Mouse (Mus musculus): ENCODE measurements around the gene Cntnap5b. TPM values are rescaled to one million over a fixed set of nuclear protein-coding genes. Genes with fewer than 3 reads are reported as not detected.

Gene Cntnap5b
- polyA plus RNA-seq (2016; fragmentation: Nextera tagmentation; extraction: Ambion mirVana): not detected in 2 replicates

- H3K36me3 ChIP-seq: no peaks in the 10 kb centered on the region
- no peak for ATAC-seq (ENCODE audit: insufficient number of reproducible peaks, low FRiP score)
- no peaks in the 10 kb centered on the region for H3K9me3 ChIP-seq (replicated peaks)
- 0 out of 2 replicates have a peak within 1 kb of the TSS, but pooled peaks have one; percentile 15 for H3K4me3 ChIP-seq
- no peaks in the 10 kb centered on the region for H3K4me1 ChIP-seq (replicated peaks)
- 36% methylated on average over 7 of the region's 7 CpGs for WGBS
- no peaks in the 10 kb centered on the region; the same call in 1 of the 2 replicates for H3K27me3 ChIP-seq (replicated peaks)
- peak within 1 kb of the TSS; percentile 58 for H3K4me2 ChIP-seq
- no peak within 1 kb of the TSS for H3K27ac ChIP-seq (ENCODE audit: poor library complexity, severe bottlenecking)
- no peak within 1 kb of the TSS for H3K9ac ChIP-seq
These were observed at the start of gene Cntnap5b for GRCm38 (mm10) chr1:99772614-99773013. Cntnap5b (plus strand) TSS chr1:99772765.

DNA sequence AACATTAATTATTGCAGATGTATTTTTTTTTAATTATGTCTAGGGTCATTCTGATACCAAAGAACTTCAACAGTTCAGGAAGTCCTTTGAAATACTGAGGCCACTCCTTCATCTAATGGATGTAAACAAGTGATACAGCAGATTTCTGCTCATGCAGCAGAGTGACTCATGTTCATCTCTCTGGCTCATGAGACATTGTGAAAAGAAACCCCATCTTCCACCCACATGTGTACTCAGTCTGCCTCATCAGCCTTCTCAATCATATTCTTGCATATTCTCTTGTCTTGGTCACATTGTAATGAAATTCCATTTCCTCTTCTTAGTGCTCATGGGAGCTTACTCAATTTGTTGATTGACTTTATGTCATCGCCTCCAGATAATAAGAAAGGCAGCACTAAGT lies 12.6 kb upstream of the Cntnap5b start:
- Histone ChIP-seq H3K27ac (ENCODE audit: poor library complexity, severe bottlenecking) (no peak overlapping the region), H3K4me3 (no peak overlapping the region), H3K36me3 (no peaks in the 10 kb centered on the region), H3K9me3 (replicated peaks) (no peaks in the 10 kb centered on the region), H3K27me3 (replicated peaks) (no peaks in the 10 kb centered on the region), H3K4me2 (no peak overlapping the region), H3K4me1 (replicated peaks) (no peaks in the 10 kb centered on the region), H3K9ac (no peak overlapping the region)
- 80% methylated on average over 1 of the region's 1 CpGs for WGBS
- ATAC-seq (ENCODE audit: insufficient number of reproducible peaks, low FRiP score): no peak

- Histone ChIP-seq H3K27me3 (replicated peaks) (no peaks in the 10 kb centered on the region; the same call in 1 of the 2 replicates), H3K4me1 (replicated peaks) (no peaks in the 10 kb centered on the region), H3K27ac (ENCODE audit: poor library complexity, severe bottlenecking) (no peak overlapping the region), H3K9me3 (replicated peaks) (no peaks in the 10 kb centered on the region), H3K36me3 (no peaks in the 10 kb centered on the region), H3K9ac (no peak overlapping the region), H3K4me3 (0 out of 2 replicates have a peak overlapping the region, but pooled peaks have one; percentile 15), H3K4me2 (peak overlapping the region; percentile 58)
- no peak for ATAC-seq (ENCODE audit: insufficient number of reproducible peaks, low FRiP score)
- under 1% methylated on average over 19 of the region's 19 CpGs for WGBS
These were observed 382 bp upstream of the Cntnap5b start for GRCm38 (mm10) chr1:99772183-99772582.

DNA sequence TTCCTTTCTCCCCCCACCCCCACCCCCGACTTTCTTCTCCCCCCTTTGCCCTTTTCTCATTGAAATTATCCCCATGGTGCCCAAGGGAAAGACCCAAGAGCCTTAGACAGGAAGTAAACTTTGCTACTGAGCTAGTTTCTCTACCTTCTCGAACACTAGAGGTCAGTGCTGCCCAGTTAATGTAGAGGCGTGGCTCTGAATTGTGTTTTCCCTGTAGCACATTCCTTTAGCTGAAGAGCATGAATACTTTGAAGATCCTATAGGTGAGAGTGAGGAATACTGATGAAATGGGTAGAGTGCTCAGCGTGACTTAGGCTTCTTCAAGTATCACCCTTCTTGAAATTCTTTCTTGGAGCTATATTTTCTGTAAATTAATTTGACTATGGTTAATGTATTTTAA lies 1.6 kb downstream of the Cntnap5b start:
- no peaks in the 10 kb centered on the region for H3K4me1 ChIP-seq (replicated peaks)
- no peaks in the 10 kb centered on the region; the same call in 1 of the 2 replicates for H3K27me3 ChIP-seq (replicated peaks)
- H3K4me2 ChIP-seq: no peak overlapping the region
- no peaks in the 10 kb centered on the region for H3K36me3 ChIP-seq
- H3K27ac ChIP-seq (ENCODE audit: poor library complexity, severe bottlenecking): no peak overlapping the region
- WGBS: 10% methylated on average over 4 of the region's 4 CpGs
- no peak for ATAC-seq (ENCODE audit: insufficient number of reproducible peaks, low FRiP score)
- H3K4me3 ChIP-seq: no peak overlapping the region
- no peaks in the 10 kb centered on the region for H3K9me3 ChIP-seq (replicated peaks)
- H3K9ac ChIP-seq: no peak overlapping the region

DNA sequence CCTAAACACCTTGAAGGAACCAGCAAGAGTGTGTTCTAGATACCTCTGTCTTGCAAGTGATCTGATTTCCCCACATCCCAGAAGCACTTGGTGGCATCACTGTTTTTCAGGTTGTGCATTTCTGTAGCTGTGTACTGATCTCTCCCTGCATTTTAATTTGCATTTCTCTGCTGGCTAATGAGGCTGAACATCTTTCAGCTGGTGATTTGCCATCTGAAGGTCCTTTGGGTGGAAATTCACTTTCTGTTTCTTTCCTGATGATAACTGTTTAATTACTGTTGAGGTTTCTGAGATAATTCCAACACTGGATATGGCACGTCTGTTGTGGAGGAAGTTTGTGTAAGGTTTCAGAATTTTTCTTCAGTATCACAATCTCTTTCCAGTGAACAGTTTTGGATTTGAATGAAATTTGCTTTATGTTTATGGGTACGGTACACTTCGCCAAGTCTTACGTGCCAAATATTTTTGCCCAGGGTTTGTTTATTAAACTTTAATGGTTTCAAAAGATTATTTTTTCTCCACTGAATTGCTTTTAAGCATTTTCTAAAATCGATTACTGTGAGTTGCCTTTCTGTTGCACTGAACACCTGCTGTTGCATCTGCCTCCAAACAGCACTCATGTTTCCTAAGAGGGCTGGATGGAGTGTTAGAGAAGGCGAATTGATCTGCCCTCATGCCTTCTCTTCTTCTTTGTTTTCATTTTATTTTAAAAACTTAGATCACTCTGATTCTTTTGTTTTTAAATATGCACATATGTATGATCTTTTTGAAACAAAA lies 41.0 kb downstream of the Cntnap5b start:
- Histone ChIP-seq H3K4me2 (no peak overlapping the region), H3K9me3 (replicated peaks) (no peaks in the 10 kb centered on the region), H3K4me3 (no peak overlapping the region), H3K27me3 (replicated peaks) (no peaks in the 10 kb centered on the region), H3K4me1 (replicated peaks) (no peaks in the 10 kb centered on the region), H3K9ac (no peak overlapping the region), H3K36me3 (no peaks in the 10 kb centered on the region), H3K27ac (ENCODE audit: poor library complexity, severe bottlenecking) (no peak overlapping the region)
- 76% methylated on average over 6 of the region's 6 CpGs for WGBS
- no peak for ATAC-seq (ENCODE audit: insufficient number of reproducible peaks, low FRiP score)

DNA sequence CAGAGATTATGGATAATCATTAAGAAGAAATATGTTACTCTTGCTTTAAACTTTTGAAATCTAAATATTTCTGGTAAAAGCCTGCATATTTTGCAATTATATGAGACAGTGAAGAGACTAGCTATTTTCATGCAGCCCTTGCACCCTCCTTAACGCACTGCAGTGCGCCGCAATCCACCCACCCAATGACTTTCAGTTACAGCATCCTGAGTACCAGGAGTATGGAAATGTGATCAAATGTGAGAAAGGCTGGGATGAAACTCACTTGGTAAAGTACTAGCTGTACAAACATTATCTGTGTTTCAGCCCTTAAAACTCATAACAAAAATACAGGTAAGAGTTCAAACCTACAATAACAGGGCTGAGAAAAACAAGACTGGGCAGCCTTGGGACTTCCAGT lies 99.8 kb downstream of the Cntnap5b start:
- no peak overlapping the region for H3K4me2 ChIP-seq
- ATAC-seq (ENCODE audit: insufficient number of reproducible peaks, low FRiP score): no peak
- H3K4me1 ChIP-seq (replicated peaks): no peaks in the 10 kb centered on the region
- no peak overlapping the region for H3K9ac ChIP-seq
- no peak overlapping the region for H3K4me3 ChIP-seq
- H3K27me3 ChIP-seq (replicated peaks): no peaks in the 10 kb centered on the region
- 90% methylated on average over 3 of the region's 3 CpGs for WGBS
- H3K36me3 ChIP-seq: no peaks in the 10 kb centered on the region
- H3K27ac ChIP-seq (ENCODE audit: poor library complexity, severe bottlenecking): no peak overlapping the region
- no peaks in the 10 kb centered on the region for H3K9me3 ChIP-seq (replicated peaks)

DNA sequence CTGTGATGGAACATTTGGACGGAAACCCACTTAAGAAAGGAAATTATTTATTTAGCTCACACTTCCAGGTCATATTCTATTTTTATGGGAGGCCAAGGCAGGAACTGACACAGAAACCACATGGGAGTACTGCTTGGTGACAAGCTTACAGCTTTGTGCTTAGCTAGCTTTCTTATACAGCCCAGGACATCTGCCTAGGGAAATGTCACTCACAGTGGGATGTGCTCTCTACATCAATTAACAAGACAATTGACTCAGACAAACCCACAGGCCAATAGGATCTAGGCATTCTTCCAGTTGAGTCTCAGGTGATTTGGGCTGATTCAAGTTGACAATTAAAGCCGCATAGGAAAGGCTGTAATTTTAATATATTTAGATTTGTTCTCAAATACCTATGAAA lies 135.2 kb downstream of the Cntnap5b start:
- Histone ChIP-seq H3K27me3 (replicated peaks) (no peaks in the 10 kb centered on the region), H3K9me3 (replicated peaks) (no peaks in the 10 kb centered on the region), H3K9ac (no peak overlapping the region), H3K4me1 (replicated peaks) (no peaks in the 10 kb centered on the region), H3K4me2 (no peak overlapping the region), H3K4me3 (no peak overlapping the region), H3K27ac (ENCODE audit: poor library complexity, severe bottlenecking) (no peak overlapping the region), H3K36me3 (no peaks in the 10 kb centered on the region)
- ATAC-seq (ENCODE audit: insufficient number of reproducible peaks, low FRiP score): no peak
- 54% methylated on average over 2 of the region's 2 CpGs for WGBS

DNA sequence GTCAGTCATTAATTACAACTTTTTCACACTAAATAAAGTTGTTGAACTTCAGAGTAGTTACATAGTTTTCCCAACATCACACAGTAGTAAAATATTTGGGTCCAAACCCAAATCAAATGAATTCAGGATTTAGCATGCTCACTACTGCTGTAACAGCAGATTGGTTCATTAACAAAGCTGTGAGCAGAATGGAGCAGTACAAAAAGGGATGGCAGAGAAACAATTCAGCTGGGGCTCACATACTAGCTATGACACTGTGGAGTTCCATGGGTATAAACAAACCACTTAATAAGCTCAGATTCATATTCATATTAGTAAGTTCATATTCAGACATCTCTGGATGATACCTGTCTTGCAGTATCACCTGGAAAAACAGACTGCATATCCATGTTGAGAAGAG lies 170.9 kb downstream of the Cntnap5b start:
- no peak overlapping the region for H3K4me2 ChIP-seq
- H3K4me1 ChIP-seq (replicated peaks): no peaks in the 10 kb centered on the region
- no peaks in the 10 kb centered on the region for H3K36me3 ChIP-seq
- no peak overlapping the region for H3K27ac ChIP-seq (ENCODE audit: poor library complexity, severe bottlenecking)
- H3K27me3 ChIP-seq (replicated peaks): no peaks in the 10 kb centered on the region
- no peak overlapping the region for H3K4me3 ChIP-seq
- no peak for ATAC-seq (ENCODE audit: insufficient number of reproducible peaks, low FRiP score)
- H3K9me3 ChIP-seq (replicated peaks): no peaks in the 10 kb centered on the region
- H3K9ac ChIP-seq: no peak overlapping the region

DNA sequence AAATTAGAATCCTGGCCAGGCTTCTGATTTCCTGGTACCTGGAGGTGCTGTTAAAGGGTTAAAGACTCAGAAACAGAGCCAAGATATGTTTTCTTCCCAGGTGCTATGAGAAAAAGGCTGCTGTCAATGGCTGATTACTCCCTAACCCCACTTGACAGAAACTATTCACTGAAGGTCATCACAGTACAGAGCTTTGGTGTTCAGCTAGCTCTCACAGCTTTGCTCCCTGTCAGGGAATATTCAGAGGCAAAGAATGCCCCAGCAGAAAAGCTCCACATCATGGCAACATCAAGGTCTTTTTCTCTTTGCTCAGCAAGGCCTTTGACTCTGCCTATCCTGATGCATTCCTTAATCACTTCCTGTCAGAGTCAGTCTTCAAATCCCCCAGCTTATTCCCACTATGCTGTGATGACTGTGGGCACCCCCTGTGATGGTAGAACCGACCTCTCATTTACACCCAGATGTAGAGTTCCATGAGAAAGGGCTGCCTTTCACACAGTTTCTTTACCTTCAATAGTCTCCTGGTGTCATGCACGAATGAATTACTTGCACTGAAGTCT lies 186.9 kb downstream of the Cntnap5b start:
- no peak overlapping the region for H3K4me2 ChIP-seq
- no peak overlapping the region for H3K4me3 ChIP-seq
- H3K27ac ChIP-seq (ENCODE audit: poor library complexity, severe bottlenecking): no peak overlapping the region
- H3K9ac ChIP-seq: no peak overlapping the region
- H3K36me3 ChIP-seq: no peaks in the 10 kb centered on the region
- no peaks in the 10 kb centered on the region for H3K9me3 ChIP-seq (replicated peaks)
- 30% methylated on average over 2 of the region's 2 CpGs for WGBS
- no peak for ATAC-seq (ENCODE audit: insufficient number of reproducible peaks, low FRiP score)
- no peaks in the 10 kb centered on the region for H3K27me3 ChIP-seq (replicated peaks)
- no peaks in the 10 kb centered on the region for H3K4me1 ChIP-seq (replicated peaks)

- no peaks in the 10 kb centered on the region for H3K9me3 ChIP-seq (replicated peaks)
- H3K36me3 ChIP-seq: no peaks in the 10 kb centered on the region
- H3K4me3 ChIP-seq: no peak overlapping the region
- no peak overlapping the region for H3K27ac ChIP-seq (ENCODE audit: poor library complexity, severe bottlenecking)
- no peak overlapping the region for H3K9ac ChIP-seq
- no peak for ATAC-seq (ENCODE audit: insufficient number of reproducible peaks, low FRiP score)
- no peaks in the 10 kb centered on the region for H3K27me3 ChIP-seq (replicated peaks)
- no peak overlapping the region for H3K4me2 ChIP-seq
- 57% methylated on average over 2 of the region's 2 CpGs for WGBS
- no peaks in the 10 kb centered on the region for H3K4me1 ChIP-seq (replicated peaks)
These were observed 194.9 kb downstream of the Cntnap5b start for GRCm38 (mm10) chr1:99967300-99968089.
